Mouse (Mus musculus): ENCODE results near the gene Lin28a.

The Lin28a gene

GRCm38 (mm10) chr4:134019210-134019609, 569 bp upstream of the Lin28a start:
- peak; percentile 91 for DNase-seq (ENCODE audit: low read depth, low spot score)

GRCm38 (mm10) chr4:134018038-134018778, 433 bp downstream of the Lin28a start:
- peak; percentile 84 for DNase-seq (ENCODE audit: low read depth, low spot score)

DNA sequence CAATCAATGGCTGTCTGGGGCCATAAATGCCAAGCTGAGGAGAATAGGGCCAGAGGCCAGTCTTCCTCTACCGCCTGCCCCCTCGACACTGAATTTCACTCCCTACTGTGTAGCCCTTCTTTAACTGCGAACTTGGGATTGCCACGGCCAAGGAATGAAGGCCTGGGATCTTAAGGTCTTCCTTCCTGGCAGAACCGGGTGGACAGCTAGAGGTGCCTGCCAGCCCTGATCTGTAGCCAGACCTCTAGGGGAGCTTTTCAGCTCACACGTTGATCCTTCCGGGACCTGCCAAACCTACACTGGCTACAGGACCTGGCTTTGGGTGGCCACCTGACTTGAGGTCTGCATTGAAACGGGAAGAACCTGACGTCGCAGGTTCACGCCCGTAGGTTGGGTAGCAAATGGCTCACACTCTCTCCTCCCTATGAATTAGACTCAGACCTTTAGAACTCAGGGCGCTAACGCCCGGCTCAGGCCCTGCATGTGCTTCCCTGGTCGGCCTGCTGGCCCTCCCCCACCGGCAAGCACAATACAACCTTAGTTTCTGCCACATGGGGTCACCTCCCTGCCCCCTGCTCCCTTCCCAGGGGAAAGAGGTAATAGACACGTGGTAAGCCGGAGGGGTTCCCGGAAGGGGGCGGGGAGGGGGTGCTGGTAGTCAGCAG, 1.3 kb downstream of the Lin28a start:
- peak; percentile 87 for DNase-seq (ENCODE audit: low read depth, low spot score)

- peak; percentile 98 for DNase-seq (ENCODE audit: low read depth, low spot score)
These were observed 1.9 kb downstream of the Lin28a start for GRCm38 (mm10) chr4:134016767-134017166.

- peak; percentile 70 for DNase-seq (ENCODE audit: low read depth, low spot score)
These were observed 2.4 kb downstream of the Lin28a start for GRCm38 (mm10) chr4:134016208-134016607.

DNA sequence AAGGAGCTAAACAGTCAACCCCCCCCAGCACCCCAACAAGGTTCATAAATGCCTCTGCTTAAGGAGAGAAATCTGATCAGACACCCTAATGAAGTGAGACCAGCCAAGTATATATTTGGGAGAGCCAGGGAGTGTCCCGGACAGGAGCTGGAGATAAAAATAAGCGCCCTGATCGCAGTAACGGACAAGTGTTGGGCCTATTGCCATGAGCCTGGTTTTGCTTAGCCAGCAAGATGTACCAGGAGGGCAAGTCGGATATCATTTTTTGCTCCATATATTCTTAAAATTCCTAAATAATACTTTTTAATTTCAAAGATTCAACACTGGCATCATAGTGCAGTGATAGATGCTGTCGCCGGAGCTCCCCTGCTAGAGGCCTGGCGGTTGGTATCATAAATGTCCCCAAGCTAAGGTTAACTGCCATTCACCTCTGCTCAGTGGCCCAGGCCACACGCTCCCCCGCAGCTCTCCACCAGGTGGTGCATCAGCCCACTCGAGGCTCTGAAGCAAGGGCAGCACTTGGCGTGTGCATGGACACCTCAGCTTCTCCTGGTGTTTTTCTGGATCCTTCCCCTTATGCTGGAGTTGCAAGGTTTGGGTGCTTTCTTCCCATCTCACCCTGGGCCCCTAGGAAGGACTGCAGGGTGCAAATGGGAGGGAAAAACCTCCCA, 5.6 kb downstream of the Lin28a start:
- DNase-seq (ENCODE audit: low read depth, low spot score), result peak; percentile 64

DNA sequence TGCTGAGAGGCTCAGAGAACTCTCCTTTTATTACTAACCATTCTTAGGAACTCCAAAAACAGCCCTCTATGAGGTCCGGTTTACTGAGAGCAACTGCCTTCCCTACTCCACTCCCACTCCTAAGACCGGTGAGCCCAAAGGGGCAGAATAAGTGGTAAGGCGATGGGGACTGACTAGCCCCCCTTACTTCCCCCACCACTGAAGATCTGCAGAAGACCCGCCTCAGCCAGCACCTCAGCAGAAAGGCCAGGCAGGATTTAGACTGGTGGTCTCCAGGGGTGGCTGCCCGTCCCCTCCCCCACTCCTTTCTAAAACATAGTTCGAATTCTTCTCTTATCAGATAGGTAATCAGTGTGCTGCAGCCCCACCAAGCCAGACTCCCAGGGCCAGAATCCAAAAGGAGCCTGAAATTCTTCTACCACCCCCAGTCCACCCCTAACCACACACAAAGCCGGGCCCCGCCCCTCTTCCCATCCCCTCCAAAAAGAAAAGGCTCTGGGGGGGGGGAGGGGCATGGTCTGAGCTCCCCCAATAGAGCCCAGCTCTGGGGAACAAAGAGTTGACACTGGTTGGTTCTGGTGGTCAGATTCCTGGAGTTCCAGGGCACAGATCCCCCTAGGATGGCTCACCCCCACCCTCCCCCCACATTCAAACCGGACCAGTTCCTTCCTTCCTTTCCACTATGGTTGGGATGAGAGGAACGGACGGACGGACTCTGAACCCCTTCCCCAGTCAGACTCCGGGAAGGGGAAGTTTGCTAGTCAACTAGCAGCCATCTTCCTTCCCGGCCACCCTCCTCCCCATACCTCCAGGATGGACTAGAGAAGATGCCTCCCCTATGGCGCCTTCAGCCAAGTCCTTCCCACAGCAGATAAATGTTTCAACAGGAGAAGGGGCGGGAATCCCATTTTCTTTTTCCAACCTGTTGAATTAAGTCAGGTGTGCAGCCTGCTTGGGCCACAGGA, 6.9 kb downstream of the Lin28a start:
- peak; percentile 98 for DNase-seq (ENCODE audit: low read depth, low spot score)

DNA sequence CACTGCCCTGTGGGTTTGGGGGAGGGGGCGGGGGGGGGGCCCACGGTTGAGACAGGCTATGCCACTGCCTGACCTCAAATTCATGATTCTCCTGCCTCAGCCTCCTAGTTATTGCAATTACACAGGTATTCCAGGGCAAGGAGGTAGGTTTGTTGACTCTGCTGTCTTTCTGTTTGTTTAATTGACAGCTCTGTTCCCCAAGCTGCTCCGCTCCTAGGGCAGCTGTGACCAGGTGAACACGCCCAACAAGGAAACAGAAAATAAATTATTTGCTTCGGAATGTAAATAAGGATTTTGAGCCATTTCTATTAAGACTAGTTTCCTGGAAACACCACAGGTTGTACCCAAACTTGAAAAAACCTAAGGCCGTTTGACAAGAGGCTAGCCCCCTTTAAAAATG, 8.9 kb downstream of the Lin28a start:
- DNase-seq (ENCODE audit: low read depth, low spot score), result no peak

DNA sequence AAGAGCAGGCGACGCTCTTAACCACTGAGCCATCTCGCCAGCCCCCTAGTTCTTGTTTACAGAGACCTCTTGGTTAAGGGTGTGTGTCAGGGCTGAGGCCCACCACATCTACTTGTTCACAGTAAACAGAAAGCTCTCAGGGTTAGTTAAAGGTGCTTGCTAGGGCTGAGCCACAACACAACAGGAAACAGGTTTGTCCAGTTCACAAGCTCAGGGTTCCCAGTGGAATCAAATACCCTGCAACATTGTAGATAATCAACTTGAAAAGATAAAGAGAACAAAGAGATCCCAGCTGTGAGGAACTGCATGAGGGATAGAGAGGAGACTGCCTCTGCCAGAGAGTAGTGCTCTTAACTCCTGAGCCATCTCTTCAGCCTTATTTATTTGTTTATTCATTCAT, 11.8 kb downstream of the Lin28a start:
- peak; percentile 81 for DNase-seq (ENCODE audit: low read depth, low spot score)

DNA sequence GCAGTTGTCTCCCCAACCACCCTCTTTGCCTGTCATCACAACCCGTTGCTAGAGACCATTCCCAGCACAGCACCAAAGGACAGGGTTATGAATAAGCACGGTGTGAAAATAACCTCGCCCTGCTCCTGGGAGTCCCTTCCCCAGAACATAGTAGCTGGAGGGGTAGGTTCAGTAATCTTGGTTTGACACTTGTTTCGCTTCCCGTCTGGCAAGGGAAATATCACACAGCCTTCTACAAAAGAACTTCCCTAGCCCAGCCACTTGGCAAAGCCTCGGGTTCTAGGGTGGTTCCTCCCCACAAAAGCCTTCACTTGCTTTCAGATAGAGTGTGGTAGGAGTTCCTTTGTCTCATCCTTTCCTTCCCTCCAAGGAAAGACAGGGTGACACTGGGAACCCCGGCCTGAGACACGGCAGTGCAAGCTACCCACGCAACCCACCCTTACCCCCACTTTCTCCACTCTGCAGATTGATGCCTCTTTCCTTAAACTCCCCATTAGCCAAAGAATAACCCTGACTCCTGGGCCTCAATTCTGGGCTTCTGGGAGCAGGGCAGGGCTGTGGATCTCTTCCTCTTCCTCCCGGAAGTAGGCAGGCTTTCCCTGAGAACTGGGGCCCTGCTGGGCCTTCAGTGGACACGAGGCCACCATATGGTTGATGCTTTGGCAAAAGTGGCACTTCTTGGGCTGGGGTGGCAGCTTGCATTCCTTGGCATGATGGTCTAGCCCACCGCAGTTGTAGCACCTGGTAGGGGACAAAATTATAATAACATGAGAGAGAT, 12.9 kb downstream of the Lin28a start:
- no peak for DNase-seq (ENCODE audit: low read depth, low spot score)

GRCm38 (mm10) chr4:134002903-134003302, 15.7 kb downstream of the Lin28a start:
- DNase-seq (ENCODE audit: low read depth, low spot score), result no peak

DNA sequence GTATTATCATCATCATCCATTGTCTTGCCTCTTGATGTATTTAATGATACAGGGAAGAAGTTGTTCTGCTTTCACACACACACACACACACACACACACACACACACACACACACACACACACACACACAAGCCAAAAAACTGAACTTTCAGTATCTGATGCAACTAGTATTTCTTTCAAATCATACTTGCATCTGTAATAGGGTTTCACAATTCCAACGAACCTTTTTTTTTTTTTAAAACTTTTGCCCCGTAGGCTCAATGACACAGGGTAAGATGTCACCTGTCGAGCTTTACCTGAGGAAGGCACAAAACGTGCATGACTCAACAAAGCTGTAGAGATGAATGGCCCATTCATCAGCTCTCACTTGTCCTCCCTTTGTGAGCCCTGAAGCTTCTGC, 16.4 kb downstream of the Lin28a start:
- no peak for DNase-seq (ENCODE audit: low read depth, low spot score)

DNA sequence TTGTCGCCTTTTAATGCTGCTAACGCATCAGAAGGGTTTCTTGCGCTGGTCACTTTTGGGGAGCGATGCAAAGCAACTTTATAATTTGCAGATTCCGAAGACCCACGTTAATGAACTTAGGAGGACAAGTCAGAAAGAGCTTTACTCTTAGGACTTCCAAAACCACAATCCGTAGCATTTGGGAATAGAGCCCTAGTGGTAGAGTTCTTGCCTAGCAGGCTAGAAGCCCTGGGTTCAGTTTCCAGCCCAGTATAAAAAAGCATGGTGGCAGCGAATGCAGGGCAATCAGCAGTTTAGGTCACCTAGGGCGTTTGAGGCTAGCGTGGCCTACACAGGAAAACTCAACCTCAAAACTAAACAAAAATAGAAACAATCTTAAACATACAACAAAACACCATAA, 16.9 kb downstream of the Lin28a start:
- peak; percentile 62 for DNase-seq (ENCODE audit: low read depth, low spot score)

GRCm38 (mm10) chr4:134000466-134001438, 17.9 kb downstream of the Lin28a start, which contains the start of gene Dhdds:
Dhdds (minus strand) TSS chr4:134000918.
- DNase-seq (ENCODE audit: low read depth, low spot score), result peak; percentile 98

DNA sequence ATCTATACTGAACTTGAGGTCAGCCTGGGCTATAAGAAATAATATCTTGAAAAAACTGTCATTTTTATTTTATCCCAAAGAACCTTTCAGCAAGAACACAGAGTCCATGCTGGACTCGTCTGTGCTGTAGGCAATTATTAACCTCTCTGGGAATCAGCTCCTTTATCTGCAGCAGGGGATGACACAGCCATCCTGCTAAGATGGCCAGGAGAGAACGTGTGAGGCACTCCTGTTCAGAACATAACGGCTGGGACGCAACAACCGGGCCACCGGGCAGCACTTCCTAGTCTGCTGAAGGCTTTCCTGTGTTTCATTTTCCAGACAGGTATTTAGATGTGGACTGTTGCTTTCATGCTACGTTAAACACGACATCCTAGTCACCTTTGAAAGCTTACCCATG, 23.9 kb downstream of the Lin28a start:
- DNase-seq (ENCODE audit: low read depth, low spot score), result no peak

GRCm38 (mm10) chr4:133991087-133991660, 27.5 kb downstream of the Lin28a start:
- no peak for DNase-seq (ENCODE audit: low read depth, low spot score)

DNA sequence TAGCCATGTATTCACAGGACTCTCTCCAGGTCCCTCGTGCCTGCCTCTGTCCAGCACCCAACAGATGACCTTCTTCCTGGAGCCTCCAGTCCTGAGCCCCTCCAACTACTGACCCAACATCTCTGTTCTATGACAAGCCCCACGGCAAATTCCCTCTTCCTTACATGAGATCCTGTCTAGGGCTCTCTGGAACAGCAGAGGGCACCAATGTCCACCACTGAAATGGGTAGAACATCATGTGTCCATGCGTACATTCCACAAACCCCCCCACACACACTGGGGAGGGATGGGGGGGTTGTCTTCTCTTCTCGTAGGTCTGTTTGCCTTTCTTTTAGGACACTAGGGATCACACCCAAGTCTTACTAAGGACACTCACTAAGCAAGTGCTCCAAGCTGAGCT, 28.6 kb downstream of the Lin28a start:
- DNase-seq (ENCODE audit: low read depth, low spot score), result no peak

GRCm38 (mm10) chr4:133988289-133988688, 30.4 kb downstream of the Lin28a start:
- DNase-seq (ENCODE audit: low read depth, low spot score), result peak; percentile 57

GRCm38 (mm10) chr4:133982936-133983335, 35.7 kb downstream of the Lin28a start:
- peak; percentile 72 for DNase-seq (ENCODE audit: low read depth, low spot score)

Data from R1 (cell line).